Mouse (Mus musculus): ENCODE data around the gene Unc13b. TPM values are rescaled to one million over a fixed set of nuclear protein-coding genes. Genes with fewer than 3 reads are reported as not detected.

Unc13b gene
- polyA plus RNA-seq, 1 experiment from 2014 or later = 4.1 TPM

- Histone ChIP-seq H3K27me3 (ENCODE audit: control insufficient read depth, insufficient read depth, low read length) (no peaks in the 10 kb centered on the region), H3K4me2 (ENCODE audit: low read depth, low read length) (no peak overlapping the region), H3K4me1 (ENCODE audit: control insufficient read depth, insufficient read depth, low read length) (no peaks in the 10 kb centered on the region; the same call in 1 of the 2 replicates), H3K9ac (replicated peaks; ENCODE audit: low read length) (no peak overlapping the region), H3K4me3 (ENCODE audit: low read depth, low read length) (no peak overlapping the region), H3K27ac (replicated peaks; ENCODE audit: low read depth, low read length) (no peak overlapping the region), H3K9me3 (replicated peaks; ENCODE audit: control insufficient read depth, low read length) (no peaks in the 10 kb centered on the region), H3K36me3 (replicated peaks; ENCODE audit: control insufficient read depth, insufficient read depth, low read depth, low read length) (peaks cover 12% of the 10 kb centered on the region)
- no peak for ATAC-seq (replicated peaks; ENCODE audit: insufficient number of reproducible peaks, low FRiP score, low TSS enrichment, low read depth)
- DNase-seq (ENCODE audit: low spot score) = no peak
- WGBS = 71% methylated on average over 17 of the region's 17 CpGs
Observed at GRCm38 (mm10) chr4:43021341-43021740, 37.4 kb upstream of the Unc13b start.

- Histone ChIP-seq H3K4me1 (ENCODE audit: control insufficient read depth, insufficient read depth, low read length) (no peaks in the 10 kb centered on the region; the same call in 1 of the 2 replicates), H3K27me3 (ENCODE audit: control insufficient read depth, insufficient read depth, low read length) (no peaks in the 10 kb centered on the region), H3K9me3 (replicated peaks; ENCODE audit: control insufficient read depth, low read length) (no peaks in the 10 kb centered on the region), H3K9ac (replicated peaks; ENCODE audit: low read length) (peak overlapping the region; percentile 64), H3K36me3 (replicated peaks; ENCODE audit: control insufficient read depth, insufficient read depth, low read depth, low read length) (peaks cover 6% of the 10 kb centered on the region), H3K27ac (replicated peaks; ENCODE audit: low read depth, low read length) (no peak overlapping the region), H3K4me3 (ENCODE audit: low read depth, low read length) (peak overlapping the region; percentile 65), H3K4me2 (ENCODE audit: low read depth, low read length) (peak overlapping the region; percentile 67)
- DNase-seq (ENCODE audit: low spot score) (no peak), ATAC-seq (replicated peaks; ENCODE audit: insufficient number of reproducible peaks, low FRiP score, low TSS enrichment, low read depth) (no peak)
- 88% methylated on average over 14 of the region's 14 CpGs for WGBS
Observed at GRCm38 (mm10) chr4:43024673-43025072, 34.1 kb upstream of the Unc13b start.

GRCm38 (mm10) chr4:43025084-43025960 lies 33.4 kb upstream of the Unc13b start, which contains the start of gene Pigo:
TSS of gene Pigo (minus strand) at chr4:43025819.
- H3K27me3 ChIP-seq (ENCODE audit: control insufficient read depth, insufficient read depth, low read length) = no peaks in the 10 kb centered on the region
- peak within 1 kb of the TSS; percentile 72; the same call in 1 of the 2 replicates for H3K27ac ChIP-seq (replicated peaks; ENCODE audit: low read depth, low read length)
- H3K36me3 ChIP-seq (replicated peaks; ENCODE audit: control insufficient read depth, insufficient read depth, low read depth, low read length) = peaks cover 6% of the 10 kb centered on the region
- WGBS = 8% methylated on average over 42 of the region's 42 CpGs
- peak within 1 kb of the TSS; percentile 67 for H3K4me2 ChIP-seq (ENCODE audit: low read depth, low read length)
- H3K9me3 ChIP-seq (replicated peaks; ENCODE audit: control insufficient read depth, low read length) = no peaks in the 10 kb centered on the region
- peak; percentile 95 for DNase-seq (ENCODE audit: low spot score)
- no peaks in the 10 kb centered on the region; the same call in 1 of the 2 replicates for H3K4me1 ChIP-seq (ENCODE audit: control insufficient read depth, insufficient read depth, low read length)
- H3K9ac ChIP-seq (replicated peaks; ENCODE audit: low read length) = peak within 1 kb of the TSS; percentile 64
- H3K4me3 ChIP-seq (ENCODE audit: low read depth, low read length) = peak within 1 kb of the TSS; percentile 65
- peak; percentile 87 for ATAC-seq (replicated peaks; ENCODE audit: insufficient number of reproducible peaks, low FRiP score, low TSS enrichment, low read depth)

GRCm38 (mm10) chr4:43029121-43029520 lies 29.6 kb upstream of the Unc13b start:
- H3K27me3 ChIP-seq (ENCODE audit: control insufficient read depth, insufficient read depth, low read length) = no peaks in the 10 kb centered on the region
- no peaks in the 10 kb centered on the region; the same call in 1 of the 2 replicates for H3K4me1 ChIP-seq (ENCODE audit: control insufficient read depth, insufficient read depth, low read length)
- no peak overlapping the region for H3K4me3 ChIP-seq (ENCODE audit: low read depth, low read length)
- no peaks in the 10 kb centered on the region; the same call in 1 of the 2 replicates for H3K36me3 ChIP-seq (replicated peaks; ENCODE audit: control insufficient read depth, insufficient read depth, low read depth, low read length)
- no peak overlapping the region for H3K9ac ChIP-seq (replicated peaks; ENCODE audit: low read length)
- ATAC-seq (replicated peaks; ENCODE audit: insufficient number of reproducible peaks, low FRiP score, low TSS enrichment, low read depth) (no peak), DNase-seq (ENCODE audit: low spot score) (no peak)
- 94% methylated on average over 7 of the region's 7 CpGs for WGBS
- H3K27ac ChIP-seq (replicated peaks; ENCODE audit: low read depth, low read length) = no peak overlapping the region
- no peaks in the 10 kb centered on the region for H3K9me3 ChIP-seq (replicated peaks; ENCODE audit: control insufficient read depth, low read length)
- H3K4me2 ChIP-seq (ENCODE audit: low read depth, low read length) = no peak overlapping the region

- Histone ChIP-seq H3K4me3 (ENCODE audit: low read depth, low read length) (no peak overlapping the region), H3K4me2 (ENCODE audit: low read depth, low read length) (no peak overlapping the region), H3K9me3 (replicated peaks; ENCODE audit: control insufficient read depth, low read length) (no peaks in the 10 kb centered on the region), H3K36me3 (replicated peaks; ENCODE audit: control insufficient read depth, insufficient read depth, low read depth, low read length) (no peaks in the 10 kb centered on the region; the same call in 1 of the 2 replicates), H3K27ac (replicated peaks; ENCODE audit: low read depth, low read length) (no peak overlapping the region), H3K27me3 (ENCODE audit: control insufficient read depth, insufficient read depth, low read length) (no peaks in the 10 kb centered on the region), H3K4me1 (ENCODE audit: control insufficient read depth, insufficient read depth, low read length) (no peaks in the 10 kb centered on the region; the same call in 1 of the 2 replicates), H3K9ac (replicated peaks; ENCODE audit: low read length) (no peak overlapping the region)
- ATAC-seq (replicated peaks; ENCODE audit: insufficient number of reproducible peaks, low FRiP score, low TSS enrichment, low read depth) (no peak), DNase-seq (ENCODE audit: low spot score) (no peak)
- 95% methylated on average over 9 of the region's 9 CpGs for WGBS
Observed at GRCm38 (mm10) chr4:43029749-43030148, 29.0 kb upstream of the Unc13b start.

- DNase-seq (ENCODE audit: low spot score) = no peak
- 79% methylated on average over 9 of the region's 9 CpGs for WGBS
Observed at GRCm38 (mm10) chr4:43030352-43030751, 28.4 kb upstream of the Unc13b start.

GRCm38 (mm10) chr4:43030780-43031230 lies 27.9 kb upstream of the Unc13b start:
- no peaks in the 10 kb centered on the region for H3K9me3 ChIP-seq (replicated peaks; ENCODE audit: control insufficient read depth, low read length)
- H3K27ac ChIP-seq (replicated peaks; ENCODE audit: low read depth, low read length) = peak overlapping the region; percentile 72; the same call in 1 of the 2 replicates
- peak; percentile 31 for ATAC-seq (replicated peaks; ENCODE audit: insufficient number of reproducible peaks, low FRiP score, low TSS enrichment, low read depth)
- no peaks in the 10 kb centered on the region for H3K4me1 ChIP-seq (ENCODE audit: control insufficient read depth, insufficient read depth, low read length)
- peak overlapping the region; percentile 77 for H3K4me2 ChIP-seq (ENCODE audit: low read depth, low read length)
- DNase-seq (ENCODE audit: low spot score) = no peak
- H3K4me3 ChIP-seq (ENCODE audit: low read depth, low read length) = peak overlapping the region; percentile 69
- H3K9ac ChIP-seq (replicated peaks; ENCODE audit: low read length) = peak overlapping the region; percentile 87
- H3K36me3 ChIP-seq (replicated peaks; ENCODE audit: control insufficient read depth, insufficient read depth, low read depth, low read length) = no peaks in the 10 kb centered on the region; the same call in 1 of the 2 replicates
- WGBS = 2% methylated on average over 28 of the region's 28 CpGs
- H3K27me3 ChIP-seq (ENCODE audit: control insufficient read depth, insufficient read depth, low read length) = no peaks in the 10 kb centered on the region

More at GRCm38 (mm10) chr4:43030352-43030751, 28.4 kb upstream of the Unc13b start:
- no peak for ATAC-seq (replicated peaks; ENCODE audit: insufficient number of reproducible peaks, low FRiP score, low TSS enrichment, low read depth)
- no peaks in the 10 kb centered on the region for H3K9me3 ChIP-seq (replicated peaks; ENCODE audit: control insufficient read depth, low read length)
- peak overlapping the region; percentile 87 for H3K9ac ChIP-seq (replicated peaks; ENCODE audit: low read length)
- H3K4me3 ChIP-seq (ENCODE audit: low read depth, low read length) = peak overlapping the region; percentile 69
- H3K27ac ChIP-seq (replicated peaks; ENCODE audit: low read depth, low read length) = no peak overlapping the region
- no peaks in the 10 kb centered on the region for H3K27me3 ChIP-seq (ENCODE audit: control insufficient read depth, insufficient read depth, low read length)
- H3K36me3 ChIP-seq (replicated peaks; ENCODE audit: control insufficient read depth, insufficient read depth, low read depth, low read length) = no peaks in the 10 kb centered on the region; the same call in 1 of the 2 replicates
- no peaks in the 10 kb centered on the region for H3K4me1 ChIP-seq (ENCODE audit: control insufficient read depth, insufficient read depth, low read length)
- peak overlapping the region; percentile 77 for H3K4me2 ChIP-seq (ENCODE audit: low read depth, low read length)

Data from embryonic facial prominence, embryonic 11.5 days (tissue).